Mouse (Mus musculus) limb, embryonic 11.5 days (tissue): ENCODE measurements at regions not wholly inside any gene's neighbourhood (a gene's known extent, or its start where the extent isn't known, plus 50 kb on each side); places are given as distances from the start of the nearest gene placed in this dataset.

Experiments
- ATAC-seq: fragments of 200-750 bp; cut with Nextera tagmentation; 2 replicates; pipeline ENCODE4 v1.8.0; 2017; ENCODE audit warnings: low read depth; ENCODE audit not compliant: insufficient number of reproducible peaks, low FRiP score, low TSS enrichment
- DNase-seq: peaks from one replicate; pipeline ENCODE4 v3.0.0-alpha.2; 2015; ENCODE audit warnings: low spot score
- H3K27ac ChIP-seq: fragments of 300-500 bp; sonication (generic); replicated peaks from 2 replicates; pipeline ENCODE4 v1.5.1; 2014; ENCODE audit warnings: low read depth, mild to moderate bottlenecking, low read length
- H3K27me3 ChIP-seq: fragments of 300-500 bp; sonication (generic); 2 replicates; pipeline ENCODE4 v1.6.1; 2014; ENCODE audit warnings: mild to moderate bottlenecking, low read length, mixed read lengths; ENCODE audit not compliant: control insufficient read depth, insufficient read depth
- H3K36me3 ChIP-seq: fragments of 300-500 bp; sonication (generic); 2 replicates; pipeline ENCODE4 v1.6.1; 2014; ENCODE audit warnings: mild to moderate bottlenecking, low read length, moderate library complexity, mixed read lengths; ENCODE audit not compliant: control insufficient read depth, insufficient read depth
- H3K4me1 ChIP-seq: fragments of 300-500 bp; sonication (generic); 2 replicates; pipeline ENCODE4 v1.6.1; 2014; ENCODE audit warnings: low read length, mixed read lengths; ENCODE audit not compliant: control insufficient read depth, insufficient read depth
- H3K4me2 ChIP-seq: fragments of 300-500 bp; sonication (generic); 2 replicates; pipeline ENCODE4 v1.6.1; 2014; ENCODE audit warnings: low read depth, mild to moderate bottlenecking, moderate library complexity; ENCODE audit not compliant: severe bottlenecking
- H3K4me3 ChIP-seq: fragments of 300-500 bp; sonication (generic); 2 replicates; pipeline ENCODE4 v1.5.1; 2014; ENCODE audit warnings: low read depth, low read length
- H3K9ac ChIP-seq: fragments of 300-500 bp; sonication (generic); 2 replicates; pipeline ENCODE4 v1.6.1; 2014; ENCODE audit warnings: mild to moderate bottlenecking, low read length
- H3K9me3 ChIP-seq: fragments of 300-500 bp; sonication (generic); 2 replicates; pipeline ENCODE4 v1.6.1; 2016; ENCODE audit warnings: low read length; ENCODE audit not compliant: control insufficient read depth
- WGBS: fragments of 180-500 bp; shearing (Covaris S2); extraction: QIAGEN DNeasy Blood & Tissue Kit; methylation state at CpG from one replicate; pipeline ENCODE4 v1.1.7; 2014; 5-methylcytosine and 5-hydroxymethylcytosine counted together

DNA sequence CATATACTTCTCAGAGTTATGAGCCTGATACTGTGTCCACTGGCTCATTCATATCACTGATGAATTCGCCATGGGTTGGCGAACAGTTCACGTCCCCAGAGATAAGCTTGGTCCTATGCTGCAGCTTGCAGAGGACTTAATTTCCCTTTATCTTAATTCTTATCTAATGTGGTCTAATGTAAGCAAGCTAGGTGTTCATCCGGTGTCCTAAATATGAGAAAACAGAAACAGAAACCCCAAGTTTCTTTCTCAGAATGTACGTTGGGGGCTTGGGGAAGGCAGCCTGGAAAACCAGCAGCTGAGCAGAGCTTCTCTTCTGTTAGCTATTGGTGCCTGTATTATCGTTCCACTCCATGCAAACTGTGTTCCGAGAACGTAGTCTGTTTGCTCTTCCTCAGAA lies 170.1 kb downstream of the 1700064H15Rik start:
- Histone ChIP-seq H3K4me1 (0 out of 2 replicates have a peak, but pooled peaks cover 2% of the 10 kb centered on the region), H3K4me2 (no peak overlapping the region), H3K9me3 (no peaks in the 10 kb centered on the region), H3K27ac (no peak overlapping the region), H3K36me3 (no peaks in the 10 kb centered on the region), H3K27me3 (no peaks in the 10 kb centered on the region), H3K9ac (no peak overlapping the region), H3K4me3 (no peak overlapping the region)
- DNase-seq (no peak), ATAC-seq (no peak)
- WGBS = 91% methylated on average over 8 of the region's 8 CpGs

DNA sequence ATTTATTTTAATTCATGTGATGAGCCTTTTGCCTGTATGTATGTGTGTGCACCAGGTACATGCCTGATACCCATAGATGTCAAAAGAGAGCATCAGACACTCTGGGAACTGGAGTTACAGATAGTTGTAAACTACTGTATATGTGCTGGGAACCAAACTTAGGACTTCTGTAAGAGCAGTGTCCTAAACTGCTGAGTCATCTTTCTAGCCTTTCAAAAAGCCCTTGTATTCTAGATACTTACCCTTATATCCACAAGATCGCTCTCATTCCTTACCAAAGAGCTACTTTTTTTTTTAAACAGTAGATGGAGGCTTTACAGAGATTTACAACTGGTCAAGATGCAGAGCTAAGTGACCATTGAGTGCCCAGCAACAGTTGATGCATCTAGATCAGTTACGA lies 171.0 kb downstream of the 1700064H15Rik start:
- ATAC-seq = no peak
- WGBS = 82% methylated on average over 2 of the region's 2 CpGs
- H3K27me3 ChIP-seq = no peaks in the 10 kb centered on the region
- H3K9ac ChIP-seq = no peak overlapping the region
- H3K4me3 ChIP-seq = no peak overlapping the region
- H3K4me2 ChIP-seq = no peak overlapping the region
- no peaks in the 10 kb centered on the region for H3K9me3 ChIP-seq
- H3K27ac ChIP-seq = no peak overlapping the region
- H3K4me1 ChIP-seq = 0 out of 2 replicates have a peak, but pooled peaks cover 2% of the 10 kb centered on the region
- no peak for DNase-seq
- no peaks in the 10 kb centered on the region for H3K36me3 ChIP-seq

DNA sequence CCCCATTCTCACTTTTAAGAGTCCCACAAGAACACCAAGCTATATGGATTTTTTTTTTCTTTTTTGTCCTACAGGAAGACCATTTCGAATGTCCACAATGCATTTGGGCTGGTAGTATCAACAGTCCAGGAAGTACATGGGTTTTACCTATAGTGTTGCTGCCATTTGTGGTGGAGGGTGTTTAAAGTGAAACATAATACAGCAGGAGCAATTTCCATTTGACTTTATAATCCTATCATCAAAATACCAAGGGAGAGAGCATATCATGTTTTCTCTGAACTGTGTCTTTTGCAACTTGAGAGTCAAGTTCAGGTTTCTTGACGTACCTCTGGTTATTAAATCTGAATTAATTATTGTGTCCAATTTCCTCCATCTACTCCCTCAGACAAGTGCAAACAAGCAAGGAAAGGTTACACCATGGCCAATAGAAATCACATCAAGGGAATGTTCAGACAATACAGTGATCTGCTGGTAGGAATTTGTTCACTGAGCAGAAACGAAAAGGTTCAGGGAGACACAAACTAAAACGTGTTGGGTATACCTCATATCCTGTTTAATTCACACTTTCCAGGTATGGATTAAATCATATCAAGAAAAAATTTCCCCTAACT lies 172.5 kb downstream of the 1700064H15Rik start:
- Histone ChIP-seq H3K27me3 (no peaks in the 10 kb centered on the region), H3K9ac (no peak overlapping the region), H3K27ac (no peak overlapping the region), H3K4me2 (no peak overlapping the region), H3K4me3 (no peak overlapping the region), H3K9me3 (no peaks in the 10 kb centered on the region), H3K4me1 (0 out of 2 replicates have a peak, but pooled peaks cover 2% of the 10 kb centered on the region), H3K36me3 (no peaks in the 10 kb centered on the region)
- ATAC-seq = no peak
- DNase-seq = no peak
- WGBS = 79% methylated on average over 4 of the region's 4 CpGs

DNA sequence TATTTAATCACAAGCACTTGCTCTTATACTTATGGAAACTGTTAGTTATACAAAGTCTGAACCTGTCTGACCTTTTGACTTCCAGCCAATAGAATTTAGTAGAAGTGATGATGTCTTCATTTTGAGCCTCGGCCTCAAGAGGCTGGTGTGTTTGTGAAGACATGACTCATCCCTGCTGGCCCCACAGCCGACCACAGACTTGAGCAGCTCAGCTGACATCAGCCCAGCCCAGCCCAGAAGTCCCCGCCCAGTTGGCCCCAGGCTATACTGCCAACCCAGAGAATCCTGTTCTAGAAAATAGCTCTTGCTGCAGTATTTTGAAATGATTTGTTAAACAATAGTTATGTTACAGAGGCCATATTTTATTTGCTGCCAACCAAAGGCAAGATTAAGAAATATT lies 177.5 kb downstream of the 1700064H15Rik start:
- H3K36me3 ChIP-seq = no peaks in the 10 kb centered on the region
- H3K9me3 ChIP-seq = no peaks in the 10 kb centered on the region
- H3K4me3 ChIP-seq = no peak overlapping the region
- no peaks in the 10 kb centered on the region for H3K27me3 ChIP-seq
- 47% methylated on average over 3 of the region's 3 CpGs for WGBS
- no peak overlapping the region for H3K27ac ChIP-seq
- DNase-seq = peak; percentile 34
- no peaks in the 10 kb centered on the region for H3K4me1 ChIP-seq
- no peak for ATAC-seq
- H3K4me2 ChIP-seq = no peak overlapping the region
- no peak overlapping the region for H3K9ac ChIP-seq

DNA sequence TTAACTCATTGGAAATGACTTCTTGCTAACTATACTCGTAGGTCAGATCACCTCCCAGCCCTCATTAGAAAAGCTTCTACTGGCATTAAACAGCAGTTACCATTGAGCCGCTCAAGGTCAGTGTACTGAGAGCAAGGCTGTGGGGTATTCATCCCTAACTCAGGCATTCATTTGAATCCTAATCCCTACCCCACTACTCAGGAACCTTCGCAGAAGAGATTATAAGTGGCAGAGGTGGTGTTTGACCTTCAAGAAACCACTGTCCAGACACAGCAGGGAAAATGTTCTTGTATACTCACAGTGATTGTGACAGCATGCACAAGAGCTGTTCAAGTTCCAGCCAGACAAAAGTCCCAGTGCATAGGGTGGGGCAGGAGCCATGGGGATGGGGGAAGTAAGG lies 179.5 kb downstream of the 1700064H15Rik start:
- DNase-seq (no peak), ATAC-seq (no peak)
- no peak overlapping the region for H3K4me2 ChIP-seq
- WGBS = 78% methylated on average over 3 of the region's 3 CpGs
- no peak overlapping the region for H3K4me3 ChIP-seq
- no peak overlapping the region for H3K27ac ChIP-seq
- no peaks in the 10 kb centered on the region for H3K36me3 ChIP-seq
- H3K4me1 ChIP-seq = no peaks in the 10 kb centered on the region
- H3K9me3 ChIP-seq = no peaks in the 10 kb centered on the region
- H3K9ac ChIP-seq = no peak overlapping the region
- H3K27me3 ChIP-seq = no peaks in the 10 kb centered on the region

DNA sequence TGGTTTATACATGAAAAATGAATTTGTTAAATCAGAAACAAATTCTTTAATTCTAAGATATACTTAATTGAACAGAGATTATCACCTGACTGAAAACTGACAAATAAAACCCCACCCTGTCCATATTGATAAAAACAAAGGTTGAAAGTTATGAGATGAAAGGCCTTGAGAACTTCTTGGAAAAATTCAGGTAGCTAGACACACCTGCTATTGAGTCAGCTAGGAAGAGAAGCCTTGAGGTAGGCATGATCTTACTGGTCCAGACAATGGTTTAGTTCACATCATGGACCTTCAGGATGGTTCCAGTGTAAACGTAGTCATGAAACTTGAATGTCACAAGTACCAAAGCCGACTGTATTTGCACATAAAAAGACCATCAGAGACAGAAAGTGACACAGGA lies 180.3 kb downstream of the 1700064H15Rik start:
- Histone ChIP-seq H3K4me2 (no peak overlapping the region), H3K4me3 (no peak overlapping the region), H3K9me3 (no peaks in the 10 kb centered on the region), H3K27ac (no peak overlapping the region), H3K36me3 (no peaks in the 10 kb centered on the region), H3K27me3 (no peaks in the 10 kb centered on the region), H3K9ac (no peak overlapping the region), H3K4me1 (no peaks in the 10 kb centered on the region)
- 88% methylated on average over 2 of the region's 2 CpGs for whole genome bisulfite sequencing
- DNase-seq = no peak
- no peak for ATAC-seq

DNA sequence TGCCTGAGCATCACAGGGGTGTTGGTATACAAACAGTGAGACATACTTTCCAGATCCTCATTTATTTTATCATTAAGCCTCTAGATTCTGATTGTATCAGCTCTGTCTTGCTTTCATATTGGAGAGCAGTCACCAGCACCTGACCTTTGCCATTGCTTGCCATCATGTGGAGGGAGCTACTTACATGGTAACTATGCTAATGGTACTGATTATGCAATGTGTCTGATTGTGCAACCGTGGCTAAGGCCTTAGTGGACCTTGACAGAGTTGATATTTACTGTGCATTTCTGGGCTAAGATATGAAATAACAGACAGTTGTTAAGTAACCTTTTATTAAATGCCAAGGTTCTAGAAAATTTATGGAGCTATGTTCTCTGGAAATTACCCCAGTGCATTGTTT lies 180.7 kb downstream of the 1700064H15Rik start:
- Histone ChIP-seq H3K9ac (no peak overlapping the region), H3K4me2 (no peak overlapping the region), H3K9me3 (no peaks in the 10 kb centered on the region), H3K27ac (no peak overlapping the region), H3K27me3 (no peaks in the 10 kb centered on the region), H3K36me3 (no peaks in the 10 kb centered on the region), H3K4me1 (no peaks in the 10 kb centered on the region), H3K4me3 (no peak overlapping the region)
- DNase-seq (no peak), ATAC-seq (no peak)
- WGBS = 75% methylated on average over 1 of the region's 1 CpGs

DNA sequence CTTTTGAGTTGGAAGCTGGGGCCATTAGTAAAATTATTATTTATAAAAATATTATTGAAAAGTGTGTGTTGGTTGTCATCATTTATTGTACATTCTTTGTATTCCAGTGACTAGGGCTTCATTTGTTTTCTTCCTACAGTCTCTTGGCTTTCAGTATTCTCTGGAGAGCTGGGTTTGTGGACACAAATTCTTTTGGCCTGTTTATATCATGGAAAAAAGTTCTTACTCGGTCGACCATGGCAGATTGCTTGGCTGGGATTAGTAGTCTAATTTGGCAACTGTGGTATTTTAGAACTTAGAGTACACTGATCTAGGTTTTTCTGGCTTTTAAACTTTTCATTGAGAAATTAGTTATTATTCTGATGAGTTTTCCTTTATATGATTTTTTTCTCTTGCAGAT lies 183.6 kb downstream of the 1700064H15Rik start:
- Histone ChIP-seq H3K4me1 (no peaks in the 10 kb centered on the region), H3K27ac (no peak overlapping the region), H3K4me3 (no peak overlapping the region), H3K27me3 (no peaks in the 10 kb centered on the region), H3K4me2 (no peak overlapping the region), H3K36me3 (no peaks in the 10 kb centered on the region), H3K9ac (no peak overlapping the region), H3K9me3 (no peaks in the 10 kb centered on the region)
- DNase-seq = no peak
- 85% methylated on average over 2 of the region's 2 CpGs for WGBS
- ATAC-seq = no peak

DNA sequence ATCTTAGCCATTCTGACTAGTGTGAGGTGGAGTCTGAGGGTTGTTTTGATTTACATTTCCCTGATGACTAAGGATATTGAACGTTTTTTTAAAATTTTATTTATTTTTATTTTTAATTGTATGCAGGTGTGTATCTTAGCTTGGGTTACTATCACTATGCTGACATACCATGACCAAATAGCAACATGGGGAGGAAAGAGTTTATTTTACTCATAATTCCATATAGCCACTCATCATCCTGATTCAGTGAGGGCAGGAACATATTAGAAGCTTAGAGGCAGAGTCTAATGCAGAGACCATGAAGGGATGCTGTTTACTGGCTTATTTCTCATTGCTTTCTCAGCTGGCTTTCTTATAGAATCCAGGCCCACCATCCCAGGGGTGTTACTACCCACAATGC lies 186.7 kb downstream of the 1700064H15Rik start:
- Histone ChIP-seq H3K36me3 (no peaks in the 10 kb centered on the region), H3K27me3 (no peaks in the 10 kb centered on the region), H3K4me1 (no peaks in the 10 kb centered on the region), H3K9ac (no peak overlapping the region), H3K9me3 (no peaks in the 10 kb centered on the region), H3K4me2 (no peak overlapping the region), H3K4me3 (no peak overlapping the region), H3K27ac (no peak overlapping the region)
- 62% methylated on average over 1 of the region's 1 CpGs for WGBS
- DNase-seq (no peak), ATAC-seq (no peak)
